ENCODE assay signal across 24 mouse cellular contexts in the genomic region with DNA sequence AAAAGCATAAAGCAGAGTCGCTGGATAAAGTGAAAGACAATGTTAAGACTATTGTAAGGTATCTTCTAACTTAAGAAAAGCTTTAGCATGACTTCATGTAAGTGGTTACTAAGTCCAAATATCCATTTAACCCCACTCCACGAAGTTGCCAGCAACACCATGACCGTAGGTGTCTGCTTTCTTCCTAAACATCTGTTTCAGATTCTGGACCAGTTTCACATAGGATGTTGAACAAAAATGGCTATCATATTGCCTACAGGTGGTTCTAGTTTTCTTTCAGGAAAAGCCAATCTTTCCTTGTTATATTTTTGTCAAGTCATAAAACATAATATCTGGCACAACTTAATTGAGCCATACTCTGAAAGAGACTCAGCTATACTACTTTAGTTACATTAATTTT.
DNase-seq lines count a peak whose midpoint lies in the region; ATAC-seq and TF ChIP-seq lines count a peak whose summit lies in the region.
"Had no signal": no experiment of that assay in that cellular context is flagged by ENCODE, and none has a peak within 500 bp of the region (broad histone marks: within the 10 kb centered on the region; RNA-seq: fewer than 3 reads in every experiment).

No protein-coding gene starts in this region.

- no peaks in the 10 kb centered on the region for H3K36me3 ChIP-seq in limb, embryonic 11.5 days (ENCODE audit: control insufficient read depth, insufficient read depth, low read length)
- H3K36me3 ChIP-seq in limb, embryonic 10.5 days, result no peaks in the 10 kb centered on the region
- H3K36me3 ChIP-seq in midbrain, postnatal 0 days (ENCODE audit: insufficient read depth, low read length), result no peaks in the 10 kb centered on the region
- H3K36me3 ChIP-seq: embryonic facial prominence, embryonic 13.5 days; forebrain, embryonic 10.5 days; hindbrain, embryonic 12.5 days; hindbrain, embryonic 15.5 days; intestine, embryonic 15.5 days had no signal

- DNase-seq in limb, embryonic 11.5 days (ENCODE audit: low spot score), result no peak
- no peak for DNase-seq in limb, embryonic 10.5 days (ENCODE audit: low spot score)
- peak; percentile 13 for DNase-seq in embryo, embryonic 11.5 days (ENCODE audit: low read depth, low spot score)
- peak; percentile 52 for DNase-seq in hindlimb bud, embryonic 11.5 days (ENCODE audit: extremely low spot score, low read depth, low spot score)
- DNase-seq in mesoderm, embryonic 11.5 days (ENCODE audit: low read depth, low spot score), result peak; percentile 1
- DNase-seq in thymus, postnatal 10 days (ENCODE audit: low spot score in 2 of 2), result no peak
- DNase-seq in midbrain, postnatal 0 days (ENCODE audit: low spot score), result no peak
- no peak for DNase-seq in heart, adult 18-20 months
- DNase-seq: adrenal gland, adult 2 months; adrenal gland, postnatal 14 days; cerebellum, adult 11 months; cerebellum, adult 2 months; cerebellum, adult 9-11 months; cerebellum, postnatal 25 days; gastrocnemius, postnatal 25 days had no signal

- no peak for TF ChIP-seq CTCF in midbrain, postnatal 0 days (IDR thresholded peaks at IDR 0.05)

- H3K27me3 ChIP-seq in limb, embryonic 11.5 days (ENCODE audit: control insufficient read depth, insufficient read depth, low read length), result no peaks in the 10 kb centered on the region
- peaks cover 4% of the 10 kb centered on the region; the same call in 1 of the 2 replicates for H3K27me3 ChIP-seq in limb, embryonic 10.5 days (ENCODE audit: low read depth, poor library complexity, severe bottlenecking)
- H3K27me3 ChIP-seq in midbrain, postnatal 0 days (ENCODE audit: insufficient read depth, low read length), result no peaks in the 10 kb centered on the region
- H3K27me3 ChIP-seq: embryonic facial prominence, embryonic 13.5 days; forebrain, embryonic 13.5 days; hindbrain, embryonic 12.5 days; hindbrain, embryonic 15.5 days; intestine, embryonic 15.5 days had no signal

- no peak overlapping the region for H3K9ac ChIP-seq in limb, embryonic 11.5 days (ENCODE audit: low read length)
- no peak overlapping the region for H3K9ac ChIP-seq in midbrain, postnatal 0 days (replicated peaks; ENCODE audit: low read length, poor library complexity, severe bottlenecking)
- H3K9ac ChIP-seq: embryonic facial prominence, embryonic 13.5 days; forebrain, embryonic 13.5 days; hindbrain, embryonic 12.5 days; hindbrain, embryonic 15.5 days; intestine, embryonic 15.5 days had no signal

- no peak overlapping the region for H3K4me3 ChIP-seq in limb, embryonic 11.5 days (ENCODE audit: low read depth, low read length)
- H3K4me3 ChIP-seq in limb, embryonic 10.5 days, result no peak overlapping the region
- no peak overlapping the region for H3K4me3 ChIP-seq in midbrain, postnatal 0 days (ENCODE audit: low read depth, low read length)
- H3K4me3 ChIP-seq: embryonic facial prominence, embryonic 13.5 days; forebrain, embryonic 10.5 days; forebrain, embryonic 13.5 days; hindbrain, embryonic 12.5 days; hindbrain, embryonic 15.5 days; intestine, embryonic 15.5 days had no signal

- H3K4me2 ChIP-seq in limb, embryonic 11.5 days (ENCODE audit: low read depth, severe bottlenecking), result no peak overlapping the region
- no peak overlapping the region for H3K4me2 ChIP-seq in midbrain, postnatal 0 days (ENCODE audit: low read depth, low read length, poor library complexity, severe bottlenecking)
- H3K4me2 ChIP-seq: embryonic facial prominence, embryonic 13.5 days; forebrain, embryonic 13.5 days; heart, embryonic 11.5 days; hindbrain, embryonic 12.5 days; hindbrain, embryonic 15.5 days; intestine, embryonic 15.5 days had no signal

- ATAC-seq in limb, embryonic 11.5 days (ENCODE audit: insufficient number of reproducible peaks, low FRiP score, low TSS enrichment, low read depth), result peak; percentile 70; the same call in 1 of the 2 replicates
- ATAC-seq in midbrain, postnatal 0 days (ENCODE audit: low FRiP score), result no peak
- ATAC-seq: CD4-positive, CD25-positive, alpha-beta regulatory T cell, adult 4 months; forebrain, embryonic 13.5 days; forebrain, embryonic 16.5 days; intestine, embryonic 15.5 days had no signal

- H3K27ac ChIP-seq in limb, embryonic 11.5 days (replicated peaks; ENCODE audit: low read depth, low read length), result no peak overlapping the region
- no peak overlapping the region for H3K27ac ChIP-seq in limb, embryonic 10.5 days
- no peak overlapping the region for H3K27ac ChIP-seq in midbrain, postnatal 0 days (ENCODE audit: low read depth, low read length)
- H3K27ac ChIP-seq: embryonic facial prominence, embryonic 13.5 days; forebrain, embryonic 10.5 days; forebrain, embryonic 13.5 days; hindbrain, embryonic 12.5 days; hindbrain, embryonic 15.5 days; intestine, embryonic 15.5 days had no signal

- no peaks in the 10 kb centered on the region for H3K9me3 ChIP-seq in limb, embryonic 11.5 days (ENCODE audit: control insufficient read depth, low read length)
- H3K9me3 ChIP-seq in limb, embryonic 10.5 days (replicated peaks), result no peaks in the 10 kb centered on the region
- H3K9me3 ChIP-seq in midbrain, postnatal 0 days (ENCODE audit: low read length), result no peaks in the 10 kb centered on the region
- H3K9me3 ChIP-seq: embryonic facial prominence, embryonic 13.5 days; forebrain, embryonic 10.5 days; forebrain, embryonic 13.5 days; hindbrain, embryonic 12.5 days; hindbrain, embryonic 15.5 days; intestine, embryonic 15.5 days had no signal

- H3K4me1 ChIP-seq in limb, embryonic 11.5 days (ENCODE audit: control insufficient read depth, insufficient read depth, low read length), result 0 out of 2 replicates have a peak, but pooled peaks cover 2% of the 10 kb centered on the region
- H3K4me1 ChIP-seq in limb, embryonic 10.5 days, result no peaks in the 10 kb centered on the region; the same call in 1 of the 2 replicates
- H3K4me1 ChIP-seq in midbrain, postnatal 0 days (ENCODE audit: insufficient read depth, low read length), result no peaks in the 10 kb centered on the region
- H3K4me1 ChIP-seq: embryonic facial prominence, embryonic 13.5 days; forebrain, embryonic 10.5 days; forebrain, embryonic 13.5 days; hindbrain, embryonic 12.5 days; hindbrain, embryonic 15.5 days; intestine, embryonic 15.5 days had no signal

- WGBS in limb, embryonic 11.5 days, result 35% methylated on average over 3 of the region's 3 CpGs
- WGBS in limb, embryonic 10.5 days, result 54% methylated on average over 3 of the region's 3 CpGs
- WGBS in midbrain, postnatal 0 days, result 72% methylated on average over 3 of the region's 3 CpGs

Comparison
In these comparisons a context has a peak if more than half of its experiments do, and no peak if none do; other contexts are left out.
1. DNase-seq: peak in embryo, embryonic 11.5 days (single experiment), hindlimb bud, embryonic 11.5 days (single experiment) and mesoderm, embryonic 11.5 days (single experiment); none in limb, embryonic 11.5 days (single experiment), limb, embryonic 10.5 days (single experiment), thymus, postnatal 10 days (0 of 2), midbrain, postnatal 0 days (single experiment) and heart, adult 18-20 months (0 of 2).